Mouse (Mus musculus): ENCODE data around the gene Acap3. TPM values are rescaled to one million over a fixed set of nuclear protein-coding genes. Genes with fewer than 3 reads are reported as not detected.

Acap3 gene
- polyA plus RNA-seq, 1 experiment, result 29.1 TPM

DNA sequence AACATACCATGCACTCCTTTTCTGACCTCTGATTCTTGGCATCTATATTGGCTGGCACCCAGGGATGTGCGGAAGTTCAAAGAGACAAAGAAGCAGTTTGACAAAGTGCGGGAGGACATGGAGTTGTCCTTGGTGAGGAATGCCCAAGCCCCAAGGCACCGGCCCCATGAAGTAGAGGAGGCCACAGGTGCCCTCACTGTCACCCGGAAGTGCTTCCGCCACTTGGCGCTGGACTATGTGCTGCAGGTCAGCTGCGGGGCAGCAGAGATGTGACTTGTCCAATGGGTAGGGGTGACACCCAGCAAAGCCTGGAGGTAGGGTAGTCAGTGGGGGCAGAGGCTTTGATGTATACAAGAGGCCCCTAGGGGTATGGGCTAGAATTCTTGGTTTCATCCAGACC lies 7.7 kb downstream of the Acap3 start:
- DNase-seq (ENCODE audit: low read depth in 1 of 2, low spot score in 2 of 2), result no peak
- no peak overlapping the region for H3K4me3 ChIP-seq (ENCODE audit: extremely low read depth, insufficient read depth, insufficient read length)
- H3K27me3 ChIP-seq (ENCODE audit: control insufficient read depth, insufficient read depth, low read length), result no peaks in the 10 kb centered on the region
- TF ChIP-seq CTCF (IDR thresholded peaks at IDR 0.05; ENCODE audit: extremely low read depth, insufficient read depth, insufficient read length, insufficient replicate concordance) (no peak), POLR2A (IDR thresholded peaks at IDR 0.05; ENCODE audit: low read depth, low read length) (no peak)
- peaks cover 4% of the 10 kb centered on the region; the same call in 1 of the 2 replicates for H3K4me1 ChIP-seq (ENCODE audit: control insufficient read depth, insufficient read depth, insufficient read length)
- H3K36me3 ChIP-seq (ENCODE audit: control insufficient read depth, insufficient read depth, low read length), result peaks cover 37% of the 10 kb centered on the region
- WGBS, result 94% methylated on average over 7 of the region's 7 CpGs
- no peak overlapping the region for H3K27ac ChIP-seq (ENCODE audit: insufficient read depth, low read length)

DNA sequence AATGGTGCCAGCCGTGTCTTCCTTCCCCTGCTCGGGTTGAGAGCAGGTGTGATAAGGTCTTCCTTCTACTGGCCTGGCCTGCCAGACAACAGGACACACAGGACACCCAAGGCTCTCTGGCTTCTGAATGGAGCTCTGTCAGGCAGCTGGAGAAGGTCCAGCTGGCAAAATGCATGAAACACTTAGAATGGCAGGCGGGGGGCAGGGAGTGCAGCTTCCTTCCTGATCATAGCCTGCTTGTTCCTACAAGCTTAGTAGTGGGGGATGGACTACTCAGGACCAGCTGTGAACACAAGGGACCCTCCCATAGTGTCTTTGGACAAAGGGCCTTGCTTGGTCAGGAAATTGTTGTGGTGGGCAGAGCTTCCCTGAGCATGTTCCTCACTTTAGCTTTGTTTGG lies 9.6 kb downstream of the Acap3 start:
- WGBS, result 66% methylated on average over 3 of the region's 3 CpGs
- Histone ChIP-seq H3K4me1 (ENCODE audit: control insufficient read depth, insufficient read depth, insufficient read length) (no peaks in the 10 kb centered on the region), H3K36me3 (ENCODE audit: control insufficient read depth, insufficient read depth, low read length) (peaks cover 40% of the 10 kb centered on the region), H3K27ac (ENCODE audit: insufficient read depth, low read length) (no peak overlapping the region), H3K27me3 (ENCODE audit: control insufficient read depth, insufficient read depth, low read length) (no peaks in the 10 kb centered on the region), H3K4me3 (ENCODE audit: extremely low read depth, insufficient read depth, insufficient read length) (no peak overlapping the region)
- TF ChIP-seq POLR2A (IDR thresholded peaks at IDR 0.05; ENCODE audit: low read depth, low read length) (no peak), CTCF (IDR thresholded peaks at IDR 0.05; ENCODE audit: extremely low read depth, insufficient read depth, insufficient read length, insufficient replicate concordance) (no peak)
- DNase-seq (ENCODE audit: low read depth in 1 of 2, low spot score in 2 of 2), result no peak

DNA sequence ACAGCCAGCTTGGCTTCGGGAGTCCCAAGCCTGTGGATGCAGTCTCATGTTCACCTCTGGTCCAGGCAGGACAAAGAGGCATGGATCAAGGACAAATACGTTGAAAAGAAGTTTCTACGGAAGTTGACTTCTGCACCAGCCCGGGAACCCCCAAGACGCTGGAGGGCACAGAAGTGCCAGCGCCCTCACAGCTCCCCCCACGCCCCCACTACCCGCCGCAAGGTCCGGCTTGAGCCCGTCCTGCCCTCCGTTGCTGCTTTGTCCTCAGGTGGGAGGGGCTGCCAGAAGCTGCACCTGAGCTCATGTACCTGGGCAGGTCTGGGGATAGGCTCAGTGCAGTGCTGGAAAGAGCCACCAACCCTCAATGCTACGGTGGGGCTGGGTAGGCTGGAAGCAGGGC lies 11.6 kb downstream of the Acap3 start:
- Histone ChIP-seq H3K4me3 (ENCODE audit: extremely low read depth, insufficient read depth, insufficient read length) (no peak overlapping the region), H3K36me3 (ENCODE audit: control insufficient read depth, insufficient read depth, low read length) (peaks cover 40% of the 10 kb centered on the region), H3K4me1 (ENCODE audit: control insufficient read depth, insufficient read depth, insufficient read length) (no peaks in the 10 kb centered on the region), H3K27ac (ENCODE audit: insufficient read depth, low read length) (no peak overlapping the region), H3K27me3 (ENCODE audit: control insufficient read depth, insufficient read depth, low read length) (no peaks in the 10 kb centered on the region)
- WGBS, result 94% methylated on average over 13 of the region's 13 CpGs
- TF ChIP-seq POLR2A (IDR thresholded peaks at IDR 0.05; ENCODE audit: low read depth, low read length) (no peak), CTCF (IDR thresholded peaks at IDR 0.05; ENCODE audit: extremely low read depth, insufficient read depth, insufficient read length, insufficient replicate concordance) (no peak)
- DNase-seq (ENCODE audit: low read depth in 1 of 2, low spot score in 2 of 2), result no peak

DNA sequence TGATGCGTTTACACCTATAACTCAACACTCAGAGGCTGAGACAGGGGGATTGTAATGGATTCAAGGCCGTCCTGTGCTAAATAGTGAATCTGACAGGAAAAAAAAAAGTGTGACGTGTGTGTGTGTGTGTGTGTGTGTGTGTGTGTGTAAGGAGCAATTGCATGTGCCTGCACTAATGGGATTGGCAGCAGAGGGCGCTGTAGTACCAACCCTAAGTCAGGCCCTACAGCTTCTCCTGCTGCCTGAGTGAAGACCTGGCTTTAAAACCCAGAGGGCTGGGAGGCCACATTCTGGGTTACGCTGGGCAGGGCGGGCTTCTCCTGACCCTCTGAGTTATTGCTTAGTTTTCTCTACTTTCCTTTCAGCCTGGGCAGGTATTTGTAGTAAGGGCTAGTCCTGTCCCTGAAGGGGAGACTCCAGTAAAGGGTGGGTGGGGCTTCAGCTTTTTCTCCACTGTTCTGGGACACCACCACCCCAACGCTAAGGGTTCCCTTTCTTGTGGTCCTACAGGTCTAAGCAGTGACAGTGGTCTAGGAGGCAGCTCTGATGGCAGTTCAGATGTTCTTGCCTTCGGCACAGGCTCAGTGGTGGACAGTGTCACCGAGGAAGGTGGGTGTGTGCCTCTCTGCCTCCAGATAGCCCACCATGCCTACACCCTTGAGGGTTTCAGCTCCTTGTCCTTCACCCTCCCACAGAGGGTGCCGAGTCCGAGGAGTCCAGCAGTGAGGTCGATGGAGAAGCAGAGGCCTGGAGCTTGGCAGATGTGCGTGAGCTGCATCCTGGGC lies 12.9 kb downstream of the Acap3 start:
- peaks cover 34% of the 10 kb centered on the region for H3K36me3 ChIP-seq (ENCODE audit: control insufficient read depth, insufficient read depth, low read length)
- 93% methylated on average over 13 of the region's 13 CpGs for WGBS
- no peak overlapping the region for H3K4me3 ChIP-seq (ENCODE audit: extremely low read depth, insufficient read depth, insufficient read length)
- TF ChIP-seq POLR2A (IDR thresholded peaks at IDR 0.05; ENCODE audit: low read depth, low read length), result no peak
- TF ChIP-seq CTCF (IDR thresholded peaks at IDR 0.05; ENCODE audit: extremely low read depth, insufficient read depth, insufficient read length, insufficient replicate concordance), result no peak
- H3K4me1 ChIP-seq (ENCODE audit: control insufficient read depth, insufficient read depth, insufficient read length), result no peaks in the 10 kb centered on the region
- H3K27ac ChIP-seq (ENCODE audit: insufficient read depth, low read length), result no peak overlapping the region
- H3K27me3 ChIP-seq (ENCODE audit: control insufficient read depth, insufficient read depth, low read length), result no peaks in the 10 kb centered on the region
- DNase-seq (ENCODE audit: low read depth in 1 of 2, low spot score in 2 of 2), result no peak

GRCm38 (mm10) chr4:155905634-155906033 lies 14.0 kb downstream of the Acap3 start:
- DNase-seq (ENCODE audit: low read depth in 1 of 2, low spot score in 2 of 2), result no peak
- no peak for TF ChIP-seq POLR2A (IDR thresholded peaks at IDR 0.05; ENCODE audit: low read depth, low read length)
- no peak for TF ChIP-seq CTCF (IDR thresholded peaks at IDR 0.05; ENCODE audit: extremely low read depth, insufficient read depth, insufficient read length, insufficient replicate concordance)
- Histone ChIP-seq H3K4me1 (ENCODE audit: control insufficient read depth, insufficient read depth, insufficient read length) (no peaks in the 10 kb centered on the region), H3K4me3 (ENCODE audit: extremely low read depth, insufficient read depth, insufficient read length) (no peak overlapping the region), H3K27ac (ENCODE audit: insufficient read depth, low read length) (no peak overlapping the region), H3K27me3 (ENCODE audit: control insufficient read depth, insufficient read depth, low read length) (no peaks in the 10 kb centered on the region), H3K36me3 (ENCODE audit: control insufficient read depth, insufficient read depth, low read length) (peaks cover 27% of the 10 kb centered on the region)
- 95% methylated on average over 13 of the region's 13 CpGs for WGBS

DNA sequence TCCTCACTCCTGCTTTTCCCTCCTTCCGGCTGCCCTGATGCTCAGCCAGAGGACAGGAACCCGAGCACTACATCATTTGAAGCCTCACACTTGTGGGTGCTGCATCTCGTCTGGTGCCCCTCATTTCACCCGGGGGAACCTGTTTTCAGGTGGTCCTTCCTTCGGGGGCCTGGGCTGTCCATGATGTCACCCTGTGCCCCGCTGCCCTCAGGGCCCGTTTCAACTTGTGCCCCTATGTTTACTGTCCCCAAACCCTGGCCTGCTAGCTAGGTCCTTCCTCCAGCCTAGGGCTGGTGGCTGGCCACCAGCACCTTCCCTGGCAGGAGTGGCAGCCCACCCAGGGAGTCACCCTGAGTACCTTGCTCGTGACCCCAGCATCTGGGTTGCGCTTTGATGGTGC lies 14.5 kb downstream of the Acap3 start:
- TF ChIP-seq POLR2A (IDR thresholded peaks at IDR 0.05; ENCODE audit: low read depth, low read length) (no peak), CTCF (IDR thresholded peaks at IDR 0.05; ENCODE audit: extremely low read depth, insufficient read depth, insufficient read length, insufficient replicate concordance) (no peak)
- no peak for DNase-seq (ENCODE audit: low read depth in 1 of 2, low spot score in 2 of 2)

DNA sequence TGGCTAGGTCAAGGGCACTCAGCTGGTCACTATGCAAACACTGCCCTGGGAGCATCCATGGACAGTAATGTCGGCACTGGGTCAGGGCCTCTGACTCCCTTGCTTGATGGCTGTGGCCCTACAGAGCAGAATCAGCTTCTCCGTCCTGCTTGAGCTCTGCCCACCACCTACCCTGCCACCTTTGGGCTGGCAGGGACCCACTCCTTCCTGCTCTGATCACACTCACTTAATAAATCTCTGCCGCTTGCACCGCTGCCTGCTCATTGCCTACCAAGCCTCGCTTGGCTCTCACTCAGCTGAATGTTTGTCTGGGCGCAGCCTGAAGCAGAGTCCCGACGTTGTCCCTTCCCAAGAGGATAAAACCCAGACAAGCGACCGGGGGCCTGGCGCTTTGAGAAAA lies 15.4 kb downstream of the Acap3 start:
- WGBS, result 94% methylated on average over 11 of the region's 11 CpGs
- Histone ChIP-seq H3K4me1 (ENCODE audit: control insufficient read depth, insufficient read depth, insufficient read length) (no peaks in the 10 kb centered on the region), H3K27me3 (ENCODE audit: control insufficient read depth, insufficient read depth, low read length) (no peaks in the 10 kb centered on the region), H3K27ac (ENCODE audit: insufficient read depth, low read length) (no peak overlapping the region), H3K4me3 (ENCODE audit: extremely low read depth, insufficient read depth, insufficient read length) (no peak overlapping the region), H3K36me3 (ENCODE audit: control insufficient read depth, insufficient read depth, low read length) (peaks cover 18% of the 10 kb centered on the region)
- DNase-seq (ENCODE audit: low read depth in 1 of 2, low spot score in 2 of 2), result no peak
- TF ChIP-seq CTCF (IDR thresholded peaks at IDR 0.05; ENCODE audit: extremely low read depth, insufficient read depth, insufficient read length, insufficient replicate concordance) (no peak), POLR2A (IDR thresholded peaks at IDR 0.05; ENCODE audit: low read depth, low read length) (no peak)

More for the DNA sequence above, 14.5 kb downstream of the Acap3 start:
- 96% methylated on average over 9 of the region's 9 CpGs for WGBS
- H3K36me3 ChIP-seq (ENCODE audit: control insufficient read depth, insufficient read depth, low read length), result peaks cover 22% of the 10 kb centered on the region
- H3K27ac ChIP-seq (ENCODE audit: insufficient read depth, low read length), result no peak overlapping the region
- no peaks in the 10 kb centered on the region for H3K27me3 ChIP-seq (ENCODE audit: control insufficient read depth, insufficient read depth, low read length)
- H3K4me1 ChIP-seq (ENCODE audit: control insufficient read depth, insufficient read depth, insufficient read length), result no peaks in the 10 kb centered on the region
- no peak overlapping the region for H3K4me3 ChIP-seq (ENCODE audit: extremely low read depth, insufficient read depth, insufficient read length)
